Mouse (Mus musculus) ovary, postnatal 36 days (tissue): ENCODE results near the gene Aif1.

ENCODE experiments used
- DNase-seq: peaks from one replicate; pipeline ENCODE4 v3.0.0; 2022; ENCODE audit warnings: low spot score, mixed read lengths

Aif1 gene

GRCm38 (mm10) chr17:35175968-35176367 lies at the start of gene Aif1:
Aif1 (minus strand) TSS chr17:35176068.
- DNase-seq, result no peak

GRCm38 (mm10) chr17:35225456-35225855 lies 49.6 kb upstream of the Aif1 start:
- DNase-seq, result no peak

GRCm38 (mm10) chr17:35224641-35225040 lies 48.8 kb upstream of the Aif1 start:
- no peak for DNase-seq

- DNase-seq, result no peak
Observed at GRCm38 (mm10) chr17:35222299-35222698, 46.4 kb upstream of the Aif1 start.

- DNase-seq, result no peak
Observed at GRCm38 (mm10) chr17:35220156-35220952, 44.5 kb upstream of the Aif1 start, which contains the start of gene Gm16181. Gm16181 (plus strand) TSS chr17:35220834.

- DNase-seq, result no peak
Observed at GRCm38 (mm10) chr17:35219601-35220041, 43.8 kb upstream of the Aif1 start.

- no peak for DNase-seq
Observed at GRCm38 (mm10) chr17:35218516-35219193, 42.8 kb upstream of the Aif1 start.

GRCm38 (mm10) chr17:35213071-35213470 lies 37.2 kb upstream of the Aif1 start:
- DNase-seq, result no peak

GRCm38 (mm10) chr17:35210593-35210992 lies 34.7 kb upstream of the Aif1 start:
- no peak for DNase-seq

GRCm38 (mm10) chr17:35209785-35210535 lies 34.1 kb upstream of the Aif1 start:
- no peak for DNase-seq

GRCm38 (mm10) chr17:35205380-35205769 lies 29.5 kb upstream of the Aif1 start:
- DNase-seq, result no peak

GRCm38 (mm10) chr17:35204494-35205379 lies 28.9 kb upstream of the Aif1 start, which contains the start of gene Lta:
Lta (minus strand) TSS chr17:35205351.
- no peak for DNase-seq

- no peak for DNase-seq
Observed at GRCm38 (mm10) chr17:35202442-35202841, 26.6 kb upstream of the Aif1 start.

- no peak for DNase-seq
Observed at GRCm38 (mm10) chr17:35201787-35202186, 25.9 kb upstream of the Aif1 start, which contains the start of gene Tnf. Tnf (minus strand) TSS chr17:35202007.

- no peak for DNase-seq
Observed at GRCm38 (mm10) chr17:35201128-35201527, 25.3 kb upstream of the Aif1 start.

GRCm38 (mm10) chr17:35200398-35200797 lies 24.5 kb upstream of the Aif1 start:
- no peak for DNase-seq

GRCm38 (mm10) chr17:35198946-35199345 lies 23.1 kb upstream of the Aif1 start:
- DNase-seq, result no peak

- DNase-seq, result no peak
Observed at GRCm38 (mm10) chr17:35198029-35198428, 22.2 kb upstream of the Aif1 start.

- DNase-seq, result no peak
Observed at GRCm38 (mm10) chr17:35197126-35197525, 21.3 kb upstream of the Aif1 start.

GRCm38 (mm10) chr17:35196321-35196641 lies 20.4 kb upstream of the Aif1 start:
- no peak for DNase-seq

GRCm38 (mm10) chr17:35195631-35196320 lies 19.9 kb upstream of the Aif1 start:
- DNase-seq, result peak; percentile 81
